Comparison of ENCODE assay signal across 20 mouse cellular contexts in genomic region chr15:25474096-25474495, GRCm38 (mm10).
DNase-seq lines count a peak whose midpoint lies in the region; TF ChIP-seq lines count a peak whose summit lies in the region.
"Had no signal": no experiment of that assay in that cellular context is flagged by ENCODE, and none has a peak within 500 bp of the region (broad histone marks: within the 10 kb centered on the region; RNA-seq: fewer than 3 reads in every experiment).

No protein-coding gene starts in this region.

- TF ChIP-seq POLR2A in bone marrow macrophage, adult 2 months (IDR thresholded peaks at IDR 0.05; ENCODE audit: borderline replicate concordance, low read depth, low read length) = no peak

- WGBS in heart, embryonic 10.5 days = 82% methylated on average over 3 of the region's 3 CpGs

- no peak overlapping the region for H3K4me3 ChIP-seq in heart, embryonic 10.5 days
- no peak overlapping the region for H3K4me3 ChIP-seq in bone marrow macrophage, adult 2 months (ENCODE audit: insufficient read depth, low read length)
- H3K4me3 ChIP-seq: embryonic facial prominence, embryonic 13.5 days; forebrain, embryonic 12.5 days; heart, embryonic 13.5 days; hindbrain, embryonic 10.5 days had no signal

- no peaks in the 10 kb centered on the region for H3K9me3 ChIP-seq in heart, embryonic 10.5 days
- H3K9me3 ChIP-seq: embryonic facial prominence, embryonic 13.5 days; forebrain, embryonic 12.5 days; heart, embryonic 13.5 days; hindbrain, embryonic 10.5 days had no signal

- H3K36me3 ChIP-seq in heart, embryonic 10.5 days = no peaks in the 10 kb centered on the region
- H3K36me3 ChIP-seq: embryonic facial prominence, embryonic 13.5 days; forebrain, embryonic 12.5 days; G1E; heart, embryonic 13.5 days; hindbrain, embryonic 10.5 days had no signal

- H3K4me1 ChIP-seq in heart, embryonic 10.5 days = 0 out of 2 replicates have a peak, but pooled peaks cover 3% of the 10 kb centered on the region
- H3K4me1 ChIP-seq in bone marrow macrophage, adult 2 months (ENCODE audit: control insufficient read depth, insufficient read depth, low read length) = peaks cover 13% of the 10 kb centered on the region
- H3K4me1 ChIP-seq: forebrain, embryonic 12.5 days; heart, embryonic 13.5 days; hindbrain, embryonic 10.5 days had no signal

- peak; percentile 88 for DNase-seq in heart, adult 11 months
- DNase-seq in heart, embryonic 10.5 days (ENCODE audit: low spot score) = no peak
- DNase-seq in heart, adult 9 months (ENCODE audit: low spot score in 2 of 2) = peak; percentile 22 to 31
- no peak for DNase-seq in heart, postnatal 25 days (ENCODE audit: low spot score)
- DNase-seq in kidney, adult 8-10 months = peak; percentile 16 to 38
- no peak for DNase-seq in kidney, postnatal 10 days
- DNase-seq in yolk sac, embryonic 10.5 days (ENCODE audit: low spot score) = no peak
- DNase-seq: adrenal gland, postnatal 10 days; B cell, adult 2 months; cerebellum, adult 11-12 months; cerebellum, adult 9-10 months; cerebellum, postnatal 25 days; gastrocnemius, postnatal 10 days had no signal

- H3K27me3 ChIP-seq in heart, embryonic 10.5 days (ENCODE audit: insufficient read depth, poor library complexity, severe bottlenecking) = no peaks in the 10 kb centered on the region
- H3K27me3 ChIP-seq: embryonic facial prominence, embryonic 13.5 days; heart, embryonic 13.5 days had no signal

- no peak for TF ChIP-seq CTCF in bone marrow macrophage, adult 2 months (IDR thresholded peaks at IDR 0.05; ENCODE audit: low read depth, low read length)

- intact Hi-C loops in heart, postnatal 25 days (cut with DNase I) = no loop called here

- no peak overlapping the region for H3K27ac ChIP-seq in heart, embryonic 10.5 days
- H3K27ac ChIP-seq in bone marrow macrophage, adult 2 months (ENCODE audit: insufficient read depth, low read depth, low read length) = peak overlapping the region; percentile 30
- H3K27ac ChIP-seq: embryonic facial prominence, embryonic 13.5 days; forebrain, embryonic 12.5 days; heart, embryonic 13.5 days; hindbrain, embryonic 10.5 days; hindbrain, embryonic 14.5 days had no signal

Comparison
In these comparisons a context has a peak if more than half of its experiments do, and no peak if none do; other contexts are left out.
1. DNase-seq: peak in heart, adult 11 months (single experiment), heart, adult 9 months (2 of 2) and kidney, adult 8-10 months (2 of 2); none in heart, embryonic 10.5 days (single experiment), heart, postnatal 25 days (single experiment), kidney, postnatal 10 days (single experiment) and yolk sac, embryonic 10.5 days (single experiment).